Mouse (Mus musculus): Measurements from ENCODE around the gene Gm20075.

DNA sequence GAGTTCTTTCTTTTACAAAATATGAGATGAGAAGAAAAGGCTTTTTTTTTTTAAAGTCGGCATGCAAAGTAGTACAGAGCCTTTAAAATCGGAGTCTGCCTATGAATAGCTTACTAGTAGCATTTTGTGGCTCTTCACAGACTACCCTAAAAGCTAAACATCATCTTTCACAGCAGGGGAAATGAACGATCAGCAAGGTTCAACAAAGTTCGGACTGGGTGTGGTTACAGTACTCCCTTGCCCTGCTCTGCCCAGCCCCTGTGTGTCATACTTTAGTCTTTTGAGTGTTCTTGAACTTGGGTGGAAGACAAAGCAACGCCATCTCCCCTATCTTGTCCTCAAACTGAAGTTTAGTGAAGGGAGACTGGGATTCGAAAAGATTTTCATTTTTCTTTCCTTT, 45.5 kb upstream of the Gm20075 start:
- TF ChIP-seq CTCF (IDR thresholded peaks at IDR 0.05; ENCODE audit: low read depth) (no peak), EP300 (IDR thresholded peaks at IDR 0.05; ENCODE audit: low read depth) (no peak)
